Mouse (Mus musculus) C3H10T1/2 (cell line): ENCODE results near the gene Fhit. TPM values are rescaled to one million over a fixed set of nuclear protein-coding genes. Genes with fewer than 3 reads are reported as not detected.

Experiments
- polyA plus RNA-seq, 2 experiments: library from polyadenylated mRNA; unstranded; fragments of >200 nt; fragmentation: generic; extraction: Trizol; gene quantifications; one replicate each; pipeline ENCODE4 v1.2.1; 2012; ENCODE audit warnings: missing spikeins in 2 of 2

Gene Fhit
- not detected for polyA plus RNA-seq

DNA sequence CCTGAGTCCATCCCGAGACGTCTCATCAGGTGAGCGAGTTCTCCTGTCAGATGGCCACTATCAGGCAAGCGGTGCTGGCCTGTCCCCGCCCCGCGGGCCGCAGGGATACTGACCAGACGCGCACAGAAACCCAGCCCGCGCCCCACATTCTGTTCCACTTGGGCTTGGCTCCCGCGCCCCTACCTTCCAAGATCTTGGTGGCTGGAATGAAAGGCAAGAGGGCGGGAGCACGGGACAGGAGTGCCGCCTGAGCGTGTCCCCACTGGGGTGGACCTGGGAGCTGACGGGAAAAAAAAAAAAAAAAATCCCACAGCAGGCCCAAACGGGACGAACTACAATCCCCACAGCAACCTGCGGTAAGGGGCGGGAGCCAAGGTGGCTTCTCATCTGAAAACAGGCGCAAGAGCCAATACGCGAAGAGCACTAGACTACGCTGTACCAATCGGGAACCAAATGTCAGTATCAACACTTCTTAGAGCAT, at the start of gene Fhit:
Gene Fhit (minus strand): TSS at position 285 of the 481 bp plus-strand sequence.

Other genes with a start within 250 kb of the Fhit start
- 1 to 10 TPM in 1 of 2 experiments, under 1 TPM in 1; 0.41 to 3.5 TPM for gene Gm3839, start 194.7 kb upstream of the Fhit start, polyA plus RNA-seq